In genomic region chr10:86492089-86492907, GRCm38 (mm10) we compare ENCODE assay signal across 10 mouse cellular contexts. TPM values are rescaled to one million over a fixed set of nuclear protein-coding genes. Genes with fewer than 3 reads are reported as not detected.
A peak's percentile ranks its signal among the peaks of the same experiment; 100 is the strongest.
DNase-seq lines count a peak whose midpoint lies in the region; ATAC-seq and TF ChIP-seq lines count a peak whose summit lies in the region.
"Had no signal": no experiment of that assay in that cellular context is flagged by ENCODE, and none has a peak within 500 bp of the region (broad histone marks: within the 10 kb centered on the region; RNA-seq: fewer than 3 reads in every experiment).

No protein-coding gene starts in this region.

- peak overlapping the region; percentile 37 for H3K4me3 ChIP-seq in forebrain, embryonic 12.5 days (replicated peaks)
- H3K4me3 ChIP-seq in heart, adult 2 months: no peak overlapping the region

- intact Hi-C loops in left cerebral cortex, postnatal 36 days (cut with DNase I): loop anchor here (10.0 kb wide), 1 partner anchor 213 kb away; the partner anchor contains the start of genes Hsp90b1 and Ttc41
- intact Hi-C loops in left cerebral cortex, postnatal 14 days (cut with DNase I): no loop called here
- intact Hi-C loops in heart, adult 2 months (cut with DNase I): no loop called here

- peak overlapping the region; percentile 61 for H3K9ac ChIP-seq in forebrain, embryonic 12.5 days
- H3K9ac ChIP-seq in heart, adult 2 months (ENCODE audit: low read depth, low read length): no peak overlapping the region

- no peak for TF ChIP-seq POLR2A in heart, adult 2 months (IDR thresholded peaks at IDR 0.05; ENCODE audit: insufficient read depth, low read depth, low read length)

- peak overlapping the region; percentile 79 for H3K27ac ChIP-seq in forebrain, embryonic 12.5 days
- H3K27ac ChIP-seq in heart, adult 2 months: no peak overlapping the region

- WGBS in forebrain, embryonic 12.5 days: 44% methylated on average over 2 of the region's 2 CpGs
- 58% methylated on average over 2 of the region's 2 CpGs for WGBS in heart, adult 2 months

- peak; percentile 92 for ATAC-seq in forebrain, embryonic 12.5 days (ENCODE audit: low FRiP score)

- TF ChIP-seq CTCF in heart, adult 2 months (IDR thresholded peaks at IDR 0.05): no peak

- peak overlapping the region; percentile 55 for H3K4me2 ChIP-seq in forebrain, embryonic 12.5 days

- H3K36me3 ChIP-seq in forebrain, embryonic 12.5 days (replicated peaks): no peaks in the 10 kb centered on the region
- H3K36me3 ChIP-seq in heart, adult 2 months (ENCODE audit: control insufficient read depth, insufficient read depth, low read length): no peaks in the 10 kb centered on the region
- H3K36me3 ChIP-seq: G1E had no signal

- TF ChIP-seq EP300 in heart, adult 2 months (IDR thresholded peaks at IDR 0.05; ENCODE audit: insufficient read depth, low read depth, low read length): no peak

- H3K27me3 ChIP-seq in forebrain, embryonic 12.5 days: no peaks in the 10 kb centered on the region
- no peaks in the 10 kb centered on the region for H3K27me3 ChIP-seq in heart, adult 2 months (ENCODE audit: control insufficient read depth, insufficient read depth, low read length)

- peaks cover 21% of the 10 kb centered on the region for H3K4me1 ChIP-seq in forebrain, embryonic 12.5 days
- no peaks in the 10 kb centered on the region for H3K4me1 ChIP-seq in heart, adult 2 months (ENCODE audit: control insufficient read depth, insufficient read depth, low read length)

- no peaks in the 10 kb centered on the region for H3K79me2 ChIP-seq in heart, adult 2 months (replicated peaks; ENCODE audit: control insufficient read depth, insufficient read depth, low read length)

- H3K9me3 ChIP-seq in forebrain, embryonic 12.5 days: no peaks in the 10 kb centered on the region
- H3K9me3 ChIP-seq: G1E had no signal

- DNase-seq in left cerebral cortex, adult 11 months (ENCODE audit: low spot score): peak; percentile 47
- DNase-seq in left cerebral cortex, postnatal 36 days (ENCODE audit: low spot score in 2 of 2): no peak
- DNase-seq in left cerebral cortex, postnatal 14 days (ENCODE audit: low spot score in 2 of 2): peak; percentile 66 to 86
- peak; percentile 73 for DNase-seq in retina, embryonic 14.5 days (ENCODE audit: low spot score)
- DNase-seq in heart, adult 2 months: no peak
- DNase-seq in thymus, postnatal 4 days: no peak
- no peak for DNase-seq in thymus, postnatal 36 days
- DNase-seq: cerebellum, adult 11-12 months had no signal

RNA-seq across cellular contexts. Expression of gene Syn3, which starts 6.4 kb away (rescaled TPM):
- 10 to 100 TPM; 28.1 to 34.6 TPM for total RNA-seq in left cerebral cortex, postnatal 36 days (2021)
- 9.2 and 9.6 TPM in 2 replicates for polyA plus RNA-seq in forebrain, embryonic 12.5 days (2016; fragmentation: Nextera tagmentation; extraction: Ambion mirVana)
- 10 to 100 TPM; 29.9 to 32.0 TPM for total RNA-seq in left cerebral cortex, postnatal 14 days (2021)
- under 1 TPM; 0.31 to 0.75 TPM for total RNA-seq in heart, adult 2 months (2021)
- polyA plus RNA-seq in heart, adult 2 months (2012; rRNA removed): 0.29 and 0.41 TPM in 2 replicates
- polyA plus RNA-seq: G1E had no signal

Comparison
In these comparisons a context has a peak if more than half of its experiments do, and no peak if none do; other contexts are left out.
1. DNase-seq: peak in left cerebral cortex, adult 11 months (single experiment), left cerebral cortex, postnatal 14 days (2 of 2) and retina, embryonic 14.5 days (single experiment); none in left cerebral cortex, postnatal 36 days (0 of 2), heart, adult 2 months (0 of 2), thymus, postnatal 4 days (single experiment) and thymus, postnatal 36 days (0 of 2).
2. RNA of gene Syn3, which starts 6.4 kb away (total RNA-seq): 28.1 to 34.6 TPM in left cerebral cortex, postnatal 36 days and 29.9 to 32.0 TPM in left cerebral cortex, postnatal 14 days; 0.31 to 0.75 TPM in heart, adult 2 months; every median in the first group is over 10 times any median in the second.